Mouse (Mus musculus) olfactory bulb, adult 2 months (tissue): ENCODE measurements around the gene Lce3d.

Experiments used
- CTCF ChIP-seq: fragments of 200-500 bp; IDR thresholded peaks from 2 replicates; pipeline ENCODE4 v1.5.1; 2012; ENCODE audit warnings: low read depth, mild to moderate bottlenecking, low read length, moderate library complexity; ENCODE audit not compliant: insufficient read depth
- POLR2A ChIP-seq: fragments of 200-500 bp; IDR thresholded peaks from 2 replicates; pipeline ENCODE4 v1.6.1; 2012; ENCODE audit warnings: mild to moderate bottlenecking, low read depth, low read length, moderate library complexity; ENCODE audit not compliant: insufficient read depth

GRCm38 (mm10) chr3:92932679-92933078 is 24.5 kb upstream of the Lce3d start, which contains the start of gene Lce3b:
- TF ChIP-seq POLR2A (no peak), CTCF (no peak)
